Mouse (Mus musculus): ENCODE measurements around the gene Rpl35.
"Not testable (repeated sequence)": the region's sequence is repeated elsewhere in the genome, so short reads cannot be mapped to it uniquely, and the experiment has no call there.

The Rpl35 gene

DNA sequence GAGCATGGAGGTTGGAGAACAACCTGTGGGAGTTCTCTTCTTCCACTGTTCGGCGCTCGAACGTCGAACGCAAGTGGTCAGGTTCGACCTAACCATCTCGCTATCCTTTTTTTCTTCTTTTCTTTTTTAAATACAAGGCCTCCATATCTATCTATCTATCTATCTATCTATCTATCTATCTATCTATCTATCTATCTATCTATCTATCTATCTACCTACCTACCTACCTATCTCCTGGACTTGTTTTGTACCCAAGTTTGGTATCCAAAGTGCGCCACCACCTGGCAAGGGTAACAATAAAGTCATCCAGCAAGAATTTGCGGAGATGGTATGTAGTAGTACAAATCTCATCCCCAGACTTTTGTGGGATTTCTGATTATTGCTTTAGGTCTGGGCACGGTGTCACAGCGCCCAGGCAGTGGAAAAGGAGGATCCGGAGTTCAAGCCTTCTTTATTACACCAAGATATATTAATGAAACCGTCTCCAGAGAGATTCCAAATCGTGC lies at the start of gene Rpl35:
Gene Rpl35, minus strand, starts transcription at position 51 of the 506 bp plus-strand sequence.
- no peak for DNase-seq

DNA sequence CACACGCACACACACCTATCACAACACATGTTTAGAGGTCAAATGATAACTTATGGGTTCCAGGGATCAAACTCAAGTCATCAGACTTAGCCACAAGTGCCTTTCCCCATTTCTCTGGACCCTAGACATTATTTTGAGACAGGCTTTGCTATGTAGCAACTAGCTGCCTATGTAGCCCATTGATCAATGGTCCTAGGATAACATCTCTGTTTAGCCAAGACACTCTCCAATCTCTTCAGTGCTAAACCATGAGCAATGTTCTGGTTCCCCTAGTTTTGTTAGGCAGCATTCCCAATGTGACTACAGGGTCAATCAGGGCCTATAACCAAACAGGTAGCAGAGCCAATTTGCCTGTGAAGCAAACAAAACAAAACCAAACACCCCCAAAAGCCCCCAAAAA lies 43.1 kb upstream of the Rpl35 start:
- no peak for DNase-seq

DNA sequence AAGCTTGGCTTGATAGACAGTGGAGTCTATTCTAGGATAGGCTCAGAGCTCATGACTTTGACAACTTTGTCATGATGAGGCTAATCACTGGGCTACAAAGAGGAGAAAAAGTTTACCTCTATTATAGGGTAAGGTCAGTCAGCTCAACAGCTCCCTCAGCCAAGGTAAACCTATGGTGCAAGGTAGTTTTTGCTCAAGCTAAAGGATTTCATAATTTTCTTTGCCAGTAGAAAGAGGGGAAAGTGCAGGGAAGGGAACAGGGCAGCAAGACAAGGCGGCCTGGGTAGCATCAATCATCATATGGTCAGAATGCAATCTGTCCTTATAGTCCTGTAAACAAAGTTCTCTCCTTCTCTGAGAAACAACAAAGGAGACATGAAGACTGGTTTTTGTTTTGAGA lies 34.8 kb upstream of the Rpl35 start:
- no peak for DNase-seq

DNA sequence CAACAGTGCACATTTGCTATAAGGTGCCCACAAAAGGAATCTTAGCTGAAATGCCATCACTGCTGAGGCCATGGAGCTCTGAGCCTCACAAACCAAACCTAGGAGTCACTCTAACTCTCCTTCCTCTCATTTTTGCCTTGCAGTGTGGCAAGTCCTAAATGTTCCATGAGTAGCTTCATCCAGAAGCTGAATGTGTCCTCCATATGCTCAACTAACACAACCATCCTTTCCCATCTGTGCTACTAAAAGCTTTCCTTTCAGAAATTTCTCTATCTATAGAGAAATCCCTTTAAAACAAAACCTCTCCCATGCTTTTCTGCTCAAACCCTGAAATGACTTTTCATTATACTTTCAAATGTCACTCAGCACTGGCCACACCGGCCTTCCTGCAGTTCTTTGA lies 26.2 kb upstream of the Rpl35 start:
- DNase-seq, result no peak

DNA sequence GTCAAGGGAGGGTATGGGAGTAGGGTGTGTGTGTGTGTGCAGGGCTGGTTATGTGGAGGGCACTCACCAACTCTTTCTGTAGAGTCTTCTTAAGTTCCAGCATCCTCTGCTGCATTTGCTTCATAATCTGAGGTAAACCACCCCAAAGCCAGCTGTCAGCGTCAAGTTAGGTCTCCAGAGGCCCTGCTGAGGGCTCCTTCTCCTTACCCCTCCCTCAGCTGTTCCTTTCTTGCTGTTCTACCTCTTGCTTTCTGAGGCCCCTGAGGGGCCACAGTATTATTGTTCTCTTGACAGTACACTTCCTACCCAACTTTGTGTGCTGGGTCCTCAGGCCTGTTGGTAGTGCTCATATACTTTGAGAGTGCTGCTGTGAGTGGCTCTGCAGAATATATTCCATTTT lies 14.6 kb upstream of the Rpl35 start:
- no peak for DNase-seq

DNA sequence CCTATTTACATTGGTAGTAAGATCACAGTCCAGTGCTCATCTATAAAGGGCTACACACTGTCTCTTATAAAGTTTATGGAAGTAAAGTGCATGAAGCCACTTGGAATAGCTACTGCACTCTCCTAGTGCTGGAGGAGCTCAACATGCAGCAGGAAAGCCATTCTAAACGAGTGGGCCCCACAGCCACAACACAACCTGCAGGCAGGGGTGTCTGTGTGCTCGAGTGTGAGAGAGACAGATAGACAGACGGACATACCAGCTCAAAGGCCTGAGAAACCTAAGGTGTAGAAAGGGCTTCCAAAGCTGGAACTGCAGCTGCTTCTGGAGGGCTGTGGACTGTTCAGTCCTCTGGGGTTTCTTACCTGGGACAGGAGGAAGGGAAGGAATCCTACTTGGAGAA lies 11.2 kb upstream of the Rpl35 start:
- DNase-seq, result no peak

DNA sequence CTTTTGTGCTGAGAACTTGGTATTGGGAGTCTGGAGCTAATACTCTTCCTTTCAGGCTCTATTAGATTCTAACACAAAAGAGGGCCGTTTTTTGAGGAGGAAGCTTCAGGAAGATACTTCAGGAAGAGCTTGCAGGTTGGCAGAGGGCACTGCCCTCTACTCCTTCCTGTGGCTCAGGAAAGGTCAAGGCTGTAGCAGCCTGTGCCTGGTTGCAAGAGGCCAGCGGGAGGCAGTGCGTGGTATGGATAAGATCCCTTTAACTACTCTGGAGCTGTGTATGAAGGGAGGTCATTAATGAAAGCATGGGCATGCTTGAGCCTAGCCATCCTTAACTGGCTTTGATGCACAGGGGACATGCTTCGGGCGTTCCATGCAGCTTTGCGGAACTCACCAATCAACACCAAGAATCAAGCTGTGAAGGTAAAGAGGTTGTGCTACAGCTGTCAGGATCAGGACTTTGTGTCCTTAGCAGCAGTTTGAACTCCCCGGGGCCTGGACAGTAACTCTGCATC lies 7.4 kb upstream of the Rpl35 start:
- no peak for DNase-seq

DNA sequence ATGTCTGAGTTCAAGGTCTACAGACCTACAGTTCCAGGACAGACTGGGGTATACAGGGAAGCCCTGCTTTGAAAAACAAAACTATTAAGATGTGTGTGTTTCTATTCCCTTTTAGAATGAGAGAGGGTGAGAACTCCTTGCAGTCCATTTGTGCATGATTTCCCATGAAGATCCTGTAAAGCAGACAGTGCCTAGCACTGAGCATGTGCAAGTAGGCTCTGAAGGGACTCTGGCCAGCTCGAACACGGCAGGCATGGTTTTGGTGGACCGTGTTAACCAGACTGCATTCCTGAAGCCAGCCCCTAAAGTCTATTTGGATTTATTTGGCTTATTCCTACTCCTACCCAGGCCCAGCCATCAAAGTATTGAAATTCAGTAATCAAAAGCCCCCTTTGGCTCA lies 6.5 kb upstream of the Rpl35 start:
- DNase-seq, result no peak

DNA sequence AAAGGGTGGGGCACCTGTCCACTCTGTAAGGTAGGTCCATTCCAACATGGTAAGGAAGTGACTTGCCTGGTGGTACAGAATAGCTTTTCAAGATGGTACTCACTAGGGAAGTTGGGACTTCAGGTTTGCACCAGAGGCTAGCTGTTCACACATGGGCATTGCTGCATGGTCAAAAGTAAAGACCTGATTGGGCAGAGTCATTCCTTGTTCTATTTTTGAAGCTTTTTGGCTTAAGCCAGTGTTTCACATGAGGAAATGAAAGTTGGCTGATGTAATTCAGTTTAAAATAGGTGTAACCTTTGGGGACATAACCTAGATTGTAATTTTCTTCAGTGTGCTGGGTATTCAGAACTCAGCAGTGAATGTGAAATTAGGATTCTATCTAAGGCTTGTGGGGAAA lies 5.8 kb upstream of the Rpl35 start:
- no peak for DNase-seq

DNA sequence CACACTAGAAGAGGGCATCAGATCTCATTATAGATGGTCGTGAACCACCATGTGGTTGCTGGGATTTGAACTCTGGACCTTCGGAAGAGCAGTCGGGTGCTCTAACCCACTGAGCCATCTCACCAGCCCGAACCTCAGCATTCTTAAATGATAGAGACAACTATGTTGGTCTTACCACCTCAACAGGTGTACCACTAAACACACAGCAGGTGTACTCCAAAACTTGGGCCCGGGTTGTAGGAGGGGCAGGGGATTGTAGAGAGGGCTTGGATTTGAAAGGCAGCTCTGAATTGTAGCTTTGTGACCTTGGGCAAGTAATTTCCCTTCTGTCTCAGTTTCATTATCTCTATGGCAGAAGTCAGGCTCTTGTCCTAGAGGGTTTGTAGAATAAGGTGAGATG lies 4.7 kb upstream of the Rpl35 start:
- not testable (repeated sequence) for DNase-seq

DNA sequence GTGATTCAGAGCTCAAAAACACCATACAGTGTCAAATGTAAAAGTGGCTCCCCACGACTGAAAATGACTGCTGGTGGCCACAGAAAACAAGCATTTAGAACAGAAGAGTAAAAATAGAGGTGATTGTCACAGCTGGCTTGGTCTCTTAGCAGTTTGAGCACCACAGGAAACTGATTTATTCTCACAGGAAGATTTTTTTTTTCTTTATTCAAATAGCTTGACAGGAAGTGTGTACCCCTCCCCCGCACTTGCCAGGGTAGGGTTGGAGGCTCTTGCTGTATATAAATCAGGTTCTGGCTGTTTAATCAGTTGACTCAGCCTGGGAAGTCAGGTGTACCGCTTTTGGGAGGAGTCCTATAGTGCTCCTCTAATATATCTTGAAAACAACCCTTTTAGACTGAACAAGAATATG lies 3.5 kb upstream of the Rpl35 start:
- no peak for DNase-seq

DNA sequence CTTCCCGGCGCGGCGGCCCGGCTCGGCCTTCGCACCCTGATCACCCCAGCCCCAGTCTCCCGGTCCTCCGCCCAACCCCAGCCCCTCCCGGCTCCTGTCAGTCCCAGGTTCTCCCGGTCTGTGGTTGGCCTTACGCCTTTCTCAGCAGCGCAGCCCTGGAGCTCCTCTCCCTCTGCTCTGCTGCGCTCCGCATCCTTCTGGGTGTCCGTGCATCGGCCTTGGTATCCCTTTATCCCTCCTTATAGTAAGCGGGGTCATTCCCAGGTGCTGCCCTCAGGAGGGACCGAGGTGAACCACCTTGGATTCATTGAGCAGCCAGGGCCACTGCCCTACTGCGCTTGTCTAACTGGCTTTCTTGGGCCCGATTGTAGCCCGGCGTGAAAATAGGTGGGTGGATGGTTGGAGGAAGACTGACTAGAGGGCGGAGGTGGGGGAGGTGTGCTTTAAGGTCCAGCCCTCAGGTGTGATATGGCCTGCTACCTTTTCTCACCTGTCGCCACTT lies 3.0 kb upstream of the Rpl35 start:
- no peak for DNase-seq

DNA sequence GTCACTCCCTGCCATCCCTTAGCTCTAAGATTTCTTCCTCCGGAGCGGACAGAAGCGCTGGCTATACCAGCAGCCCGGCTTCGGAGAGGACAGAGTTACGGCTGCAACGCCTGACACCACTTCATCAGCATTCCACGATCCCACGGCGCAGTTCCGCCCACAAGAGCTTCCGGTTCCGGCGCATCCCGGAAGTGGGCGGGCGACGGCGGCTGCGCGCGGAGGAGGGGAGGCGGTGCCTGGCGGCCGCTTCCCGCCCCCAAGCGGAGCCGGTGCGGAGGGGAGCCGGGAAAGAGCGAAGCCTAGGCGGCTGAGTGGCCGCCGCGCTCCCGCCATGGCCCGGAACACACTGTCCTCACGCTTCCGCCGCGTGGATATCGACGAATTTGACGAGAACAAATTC lies 2.4 kb upstream of the Rpl35 start:
- peak; percentile 92 for DNase-seq

DNA sequence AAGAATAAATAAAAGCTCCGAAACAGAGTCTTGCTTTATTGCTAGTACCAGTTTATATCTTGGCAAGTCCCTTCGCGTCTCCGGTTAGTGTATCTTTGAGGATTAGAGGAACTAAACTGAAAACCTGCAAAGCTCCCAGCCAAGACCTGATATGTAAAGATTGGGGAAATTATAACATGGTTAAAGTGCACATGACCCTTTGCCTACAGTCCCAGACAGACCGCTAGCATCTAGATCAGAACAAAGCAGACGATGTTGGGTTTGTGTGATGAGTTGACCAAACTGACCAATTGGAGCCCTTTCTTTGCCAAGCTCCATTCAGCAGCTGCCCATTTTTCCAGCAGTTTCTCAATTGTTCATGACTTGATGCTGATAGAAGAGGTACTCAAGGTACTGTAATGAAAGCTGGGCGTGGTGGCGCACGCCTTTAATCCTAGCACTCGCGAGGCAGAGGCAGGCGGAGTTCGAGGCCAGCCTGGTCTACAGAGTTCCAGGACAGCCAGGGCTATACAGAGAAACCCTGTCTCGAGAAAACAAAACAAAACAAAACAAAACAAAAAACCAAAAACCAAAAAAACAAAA lies 816 bp upstream of the Rpl35 start:
- no peak for DNase-seq

DNA sequence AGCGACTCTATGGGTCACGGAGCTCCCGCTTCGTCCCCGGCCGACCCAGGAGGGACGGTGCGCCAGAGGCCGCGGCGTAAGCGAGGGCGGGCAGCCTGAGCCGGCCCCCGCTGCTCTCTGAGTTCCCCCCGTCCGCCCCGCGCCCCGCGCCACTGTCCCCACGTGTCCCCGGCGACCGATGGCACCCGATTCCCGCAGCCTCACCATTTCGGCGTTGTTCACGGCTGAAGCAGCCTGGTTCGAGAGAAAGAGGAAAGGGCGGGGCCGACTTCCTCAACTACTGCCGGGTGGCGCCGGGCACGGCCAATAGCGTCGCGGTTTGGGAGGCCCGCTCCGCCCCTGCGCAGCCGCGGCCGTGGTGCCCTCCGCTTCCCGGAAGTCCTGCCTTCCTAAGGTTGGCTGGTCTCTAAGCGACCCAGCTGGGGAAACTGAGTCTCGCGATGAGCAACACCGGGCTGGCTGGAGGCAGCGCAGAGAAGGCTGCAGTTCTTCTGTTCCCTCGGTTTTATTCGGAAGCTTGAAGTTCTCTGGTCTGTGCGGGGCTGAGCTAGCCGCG lies 466 bp downstream of the Rpl35 start, which contains the start of gene Arpc5l:
Gene Arpc5l, plus strand, starts transcription at position 469 of the 556 bp plus-strand sequence.
- DNase-seq, result peak; percentile 87

DNA sequence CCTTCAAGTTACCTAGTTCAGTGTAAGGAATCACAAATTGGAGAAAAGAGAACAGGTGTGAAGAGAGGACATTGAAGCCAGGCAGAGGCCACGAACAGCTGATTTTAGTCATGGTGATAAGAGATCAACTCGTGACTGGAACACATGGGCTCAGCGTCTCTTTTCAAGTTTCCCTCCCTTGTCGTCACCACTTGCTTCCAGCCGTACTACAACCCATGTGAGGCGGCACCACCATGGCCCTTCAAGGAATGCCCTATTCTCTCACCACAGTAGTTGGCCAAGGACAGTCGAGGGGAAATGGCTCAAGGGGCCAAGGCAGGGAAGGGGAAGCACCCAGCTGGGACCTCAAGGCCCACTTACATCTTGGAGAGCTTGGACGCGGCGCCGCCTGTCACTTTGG lies 1.1 kb downstream of the Rpl35 start:
- no peak for DNase-seq

DNA sequence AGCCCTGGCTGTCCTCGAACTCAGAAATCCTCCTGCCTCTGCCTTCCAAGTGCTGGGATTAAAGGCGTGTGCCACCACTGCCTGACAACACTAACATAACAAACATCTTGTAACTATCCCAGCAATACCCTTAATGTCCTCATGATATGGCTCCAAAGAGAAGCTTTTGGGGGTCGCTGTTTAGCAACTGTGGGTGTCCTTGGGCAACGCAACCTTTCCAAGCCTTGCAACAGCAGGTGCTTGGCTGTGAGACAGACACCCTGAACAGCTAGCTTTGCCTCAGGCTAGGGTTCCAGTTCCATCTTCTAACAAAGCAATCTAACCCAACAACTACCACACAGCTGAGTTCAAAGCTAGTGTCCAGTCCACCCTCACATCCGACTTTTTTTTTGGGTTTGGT lies 1.9 kb downstream of the Rpl35 start:
- no peak for DNase-seq

DNA sequence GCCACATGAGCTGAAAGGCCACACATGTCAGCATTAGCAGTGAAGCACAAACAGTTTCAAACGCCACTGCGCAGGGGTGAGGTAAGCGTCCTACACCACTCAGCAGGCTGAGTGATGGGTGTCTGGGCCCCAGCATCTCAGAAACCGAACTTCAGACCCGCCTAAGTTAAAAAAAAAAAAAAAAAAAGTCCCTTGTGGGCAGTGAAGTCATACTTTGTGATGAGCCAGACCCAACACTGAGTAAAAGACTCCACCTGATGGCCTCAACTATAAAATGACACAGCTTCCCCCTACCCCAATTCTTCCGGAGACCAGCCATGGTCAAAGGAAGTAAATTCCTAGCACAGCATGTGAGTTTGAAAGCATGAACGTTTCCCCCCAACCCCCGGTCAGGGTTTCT lies 2.3 kb downstream of the Rpl35 start:
- DNase-seq, result no peak

DNA sequence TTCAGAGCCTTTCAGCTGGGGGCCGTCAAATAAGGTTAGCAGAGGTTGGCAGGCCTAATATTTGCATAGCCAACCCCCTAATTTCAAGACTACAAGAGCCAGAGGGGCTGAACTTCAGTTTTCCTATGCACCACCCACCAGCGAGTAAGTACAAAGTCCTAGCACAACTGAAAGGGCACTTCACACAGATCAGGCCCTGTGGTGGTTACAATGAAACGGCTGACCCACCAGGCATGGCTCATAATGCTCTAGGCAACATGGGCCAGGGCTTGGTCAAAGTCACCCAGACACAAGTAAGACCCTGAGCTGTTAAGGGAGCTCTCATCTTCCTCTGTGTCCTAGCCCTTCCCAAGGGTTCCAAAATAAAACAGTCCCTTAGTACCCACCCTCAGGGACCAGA lies 3.6 kb downstream of the Rpl35 start:
- no peak for DNase-seq

DNA sequence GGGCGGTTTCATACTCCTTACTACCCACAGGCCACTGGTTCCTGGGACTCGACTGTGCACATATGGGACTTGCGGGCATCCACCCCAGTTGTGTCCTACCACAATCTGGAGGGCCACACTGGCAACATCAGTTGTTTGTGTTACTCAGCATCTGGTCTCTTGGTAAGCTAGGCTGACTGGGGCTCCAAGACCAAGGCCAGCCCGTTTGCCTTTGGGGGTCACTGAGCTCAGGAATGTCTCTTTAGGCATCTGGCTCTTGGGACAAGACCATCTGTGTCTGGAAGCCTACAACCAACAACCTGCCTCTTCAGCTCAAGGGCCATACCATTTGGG lies 4.9 kb downstream of the Rpl35 start:
- no peak for DNase-seq

DNA sequence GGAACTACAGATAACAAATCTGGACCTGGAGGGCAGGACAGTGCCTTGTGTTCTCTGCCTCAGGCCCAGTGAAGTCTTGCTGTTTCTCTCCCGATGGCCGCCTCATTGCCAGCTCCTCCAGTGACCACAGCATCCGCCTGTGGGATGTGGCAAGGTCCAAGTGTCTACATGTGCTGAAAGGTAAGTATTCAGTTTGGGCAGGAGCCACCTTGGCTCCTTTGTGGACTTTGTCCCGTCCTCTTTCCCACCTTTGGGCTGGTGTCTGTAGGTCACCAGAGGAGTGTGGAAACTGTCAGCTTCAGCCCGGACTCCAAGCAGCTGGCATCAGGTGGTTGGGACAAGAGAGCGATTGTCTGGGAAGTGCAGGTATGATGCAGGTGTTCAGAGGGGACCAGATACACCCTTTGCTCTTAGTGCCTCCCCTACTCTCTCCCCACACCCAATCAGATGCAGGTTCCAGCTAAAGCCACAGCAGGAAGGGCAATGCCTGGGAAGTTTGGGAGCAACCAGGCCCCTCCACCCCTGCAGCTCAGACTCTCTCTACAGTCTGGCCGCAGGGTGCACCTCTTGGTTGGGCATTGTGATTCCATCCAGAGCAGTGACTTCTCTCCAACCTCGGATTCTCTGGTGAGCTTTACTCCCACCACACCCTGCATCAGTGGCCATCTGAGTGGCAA lies 5.4 kb downstream of the Rpl35 start:
- DNase-seq, result no peak

DNA sequence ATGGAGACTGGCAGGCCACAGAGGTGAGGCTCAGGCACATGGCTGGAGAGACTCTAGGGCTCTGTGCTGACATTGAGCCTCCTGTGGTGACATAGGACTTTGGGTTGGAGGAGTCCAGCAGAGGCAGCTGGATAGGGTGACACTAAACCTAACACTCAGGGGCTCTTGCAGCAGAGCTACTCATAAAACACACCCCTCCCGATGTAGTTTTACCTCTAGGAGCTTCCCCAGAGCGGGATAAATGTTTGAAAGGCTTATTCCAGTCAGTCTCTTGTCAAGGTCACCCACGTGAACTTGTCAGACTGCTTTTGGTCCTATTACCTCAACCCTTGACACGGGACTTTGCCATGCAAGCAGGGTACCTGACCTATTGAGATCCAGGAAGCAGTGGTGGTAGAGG lies 6.0 kb downstream of the Rpl35 start:
- no peak for DNase-seq

DNA sequence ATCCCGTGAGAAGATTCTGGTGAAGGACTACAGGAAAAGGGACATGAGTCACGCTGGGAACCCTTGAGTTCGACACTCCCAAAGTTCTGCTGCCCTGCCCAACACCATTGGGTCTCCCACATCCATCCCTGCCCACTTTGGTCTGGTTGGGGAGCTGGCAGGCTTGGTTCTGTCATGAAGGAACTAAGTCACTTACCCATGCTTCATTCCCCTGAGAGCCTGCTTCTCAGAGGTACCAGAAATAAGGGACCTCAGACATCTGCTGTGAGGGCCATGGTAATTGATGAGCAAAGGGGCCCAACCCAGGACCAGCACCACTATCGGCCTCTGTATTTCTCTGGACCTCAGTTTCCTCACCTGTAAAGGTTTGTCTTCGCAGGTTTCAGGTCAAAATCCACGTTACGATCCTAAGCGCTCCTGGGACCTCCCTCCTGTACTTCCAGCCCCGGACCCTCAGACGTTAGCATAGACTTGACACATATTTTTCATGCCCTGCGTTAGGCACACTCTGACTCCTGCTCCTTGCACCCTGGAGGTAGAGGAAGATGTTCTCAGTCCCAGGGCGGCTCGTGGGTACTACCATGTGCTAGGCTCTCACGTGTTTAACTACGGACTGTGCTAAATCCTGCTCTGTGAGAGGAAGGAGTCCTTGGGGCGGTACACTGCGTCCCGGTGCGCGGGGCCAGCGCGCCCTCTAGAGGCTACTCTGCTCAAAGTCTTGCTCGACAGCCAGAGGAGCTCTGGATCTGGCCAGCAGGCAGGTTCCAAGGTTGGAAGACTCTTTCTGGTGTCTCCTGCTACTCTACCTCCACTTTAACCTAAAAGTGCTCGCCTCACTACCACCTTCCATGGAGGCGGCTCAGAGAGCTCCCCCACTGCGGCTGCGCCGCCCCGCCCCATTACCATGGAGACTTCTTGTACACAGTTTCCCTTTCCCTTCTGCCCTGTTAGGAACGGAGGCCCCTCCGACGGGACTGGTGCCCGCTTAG lies 7.7 kb downstream of the Rpl35 start, which contains the start of gene Wdr38:
Gene Wdr38, plus strand, starts transcription at position 91 of the 989 bp plus-strand sequence.
- peak; percentile 91 for DNase-seq
